Mouse (Mus musculus): ENCODE results near the gene Heatr5b. TPM values are rescaled to one million over a fixed set of nuclear protein-coding genes. Genes with fewer than 3 reads are reported as not detected.
A peak's percentile ranks its signal among the peaks of the same experiment; 100 is the strongest.

Heatr5b gene
- 11.5 and 12.4 TPM in 2 replicates for polyA plus RNA-seq (2014; fragmentation: Nextera tagmentation; extraction: Ambion mirVana)

DNA sequence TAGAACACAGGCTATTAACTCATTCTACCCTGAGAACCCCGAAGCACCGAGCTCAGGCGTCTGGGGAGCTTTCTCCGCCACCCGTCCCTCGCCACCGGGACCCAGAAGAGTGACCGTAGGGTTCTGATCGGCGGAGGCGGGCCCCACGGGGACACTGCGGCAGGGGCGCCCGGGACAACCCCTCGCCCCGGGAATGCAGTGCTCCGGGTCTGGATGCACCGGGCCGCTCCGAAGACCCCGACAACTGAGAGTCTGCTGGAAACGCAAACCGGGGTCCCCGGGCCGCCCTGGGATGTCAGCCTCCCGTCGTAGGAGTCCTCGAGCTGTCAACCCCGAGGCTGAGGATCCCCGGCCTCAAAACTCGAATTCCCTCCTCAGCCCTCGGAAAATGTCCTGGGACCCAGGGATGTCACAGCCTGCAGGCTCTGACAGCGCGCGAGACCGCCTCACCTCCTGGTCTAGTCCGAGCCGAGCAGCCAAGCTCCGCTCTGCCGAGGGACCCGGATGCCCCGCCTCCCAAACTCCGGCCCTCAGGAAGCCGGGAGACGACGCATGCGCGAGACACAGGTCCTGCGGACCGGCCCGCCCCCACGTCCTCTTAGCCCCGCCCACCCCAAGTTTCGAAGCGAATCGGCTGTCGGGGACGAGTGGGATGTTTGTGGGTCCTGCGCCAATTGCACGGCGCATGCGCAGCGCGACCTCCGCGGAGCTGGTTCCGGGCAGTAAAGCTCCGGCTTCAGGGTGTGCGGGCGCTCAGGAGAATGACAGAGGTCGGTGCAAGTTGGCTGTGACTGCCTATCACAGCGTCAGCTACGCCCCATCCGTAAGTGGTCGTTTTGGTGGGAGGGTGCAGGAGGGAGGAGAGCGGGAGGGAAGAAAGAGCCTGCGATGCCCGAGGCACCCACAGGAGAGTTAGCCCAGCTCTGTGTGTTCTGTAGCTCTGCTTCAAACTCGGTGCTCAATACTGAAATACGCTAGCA, at the start of gene Heatr5b, which contains the start of gene Gpatch11:
Gene Heatr5b, minus strand, starts transcription at position 509 of the 980 bp plus-strand sequence.
Gene Gpatch11, plus strand, starts transcription at position 712 of the 980 bp plus-strand sequence.
- Histone ChIP-seq H3K4me3 (ENCODE audit: low read depth, low read length) (peak within 1 kb of the TSS; percentile 73), H3K4me1 (replicated peaks; ENCODE audit: control insufficient read depth, insufficient read depth, low read length) (no peaks in the 10 kb centered on the region; the same call in 1 of the 2 replicates), H3K9me3 (ENCODE audit: control insufficient read depth, low read length) (no peaks in the 10 kb centered on the region), H3K27me3 (replicated peaks; ENCODE audit: control insufficient read depth, insufficient read depth, low read length) (no peaks in the 10 kb centered on the region), H3K4me2 (ENCODE audit: low read length) (peak within 1 kb of the TSS; percentile 97), H3K9ac (ENCODE audit: low read length) (peak within 1 kb of the TSS; percentile 75), H3K27ac (ENCODE audit: low read depth) (peak within 1 kb of the TSS; percentile 60; the same call in 1 of the 2 replicates), H3K36me3 (ENCODE audit: control insufficient read depth, insufficient read depth, low read length) (peaks cover 20% of the 10 kb centered on the region)
- peak; percentile 99 for ATAC-seq (replicated peaks; ENCODE audit: low FRiP score, low TSS enrichment, low read depth)
- under 1% methylated on average over 81 of the region's 81 CpGs for WGBS
- peak; percentile 98 for DNase-seq (ENCODE audit: low spot score)

DNA sequence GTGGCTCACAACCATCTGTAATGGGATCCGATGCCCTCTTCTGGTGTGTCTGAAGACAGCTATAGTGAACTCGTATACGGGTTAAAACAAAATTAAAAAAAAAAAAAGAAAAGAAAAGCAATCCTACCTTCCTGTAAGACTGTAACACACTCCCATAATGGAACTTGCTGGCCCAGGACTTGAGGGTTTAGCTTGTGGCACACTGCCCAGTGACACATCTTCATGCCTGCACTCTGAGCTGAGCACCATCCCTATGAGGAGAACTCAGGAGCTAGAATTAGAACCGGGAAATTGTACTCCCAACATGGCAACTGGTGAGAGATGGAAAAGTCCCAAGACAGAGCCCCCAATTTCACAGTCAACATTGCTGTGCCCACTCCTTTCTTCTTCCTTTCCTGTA, 48.1 kb upstream of the Heatr5b start:
- H3K9ac ChIP-seq (ENCODE audit: low read length) = no peak overlapping the region
- H3K27ac ChIP-seq (ENCODE audit: low read depth) = no peak overlapping the region
- DNase-seq (ENCODE audit: low spot score) (no peak), ATAC-seq (replicated peaks; ENCODE audit: low FRiP score, low TSS enrichment, low read depth) (no peak)
- no peak overlapping the region for H3K4me2 ChIP-seq (ENCODE audit: low read length)
- 84% methylated on average over 4 of the region's 4 CpGs for WGBS
- H3K9me3 ChIP-seq (ENCODE audit: control insufficient read depth, low read length) = no peaks in the 10 kb centered on the region
- no peaks in the 10 kb centered on the region for H3K27me3 ChIP-seq (replicated peaks; ENCODE audit: control insufficient read depth, insufficient read depth, low read length)
- H3K4me3 ChIP-seq (ENCODE audit: low read depth, low read length) = no peak overlapping the region
- H3K4me1 ChIP-seq (replicated peaks; ENCODE audit: control insufficient read depth, insufficient read depth, low read length) = peaks cover 10% of the 10 kb centered on the region; the same call in 1 of the 2 replicates
- H3K36me3 ChIP-seq (ENCODE audit: control insufficient read depth, insufficient read depth, low read length) = peaks cover 4% of the 10 kb centered on the region

DNA sequence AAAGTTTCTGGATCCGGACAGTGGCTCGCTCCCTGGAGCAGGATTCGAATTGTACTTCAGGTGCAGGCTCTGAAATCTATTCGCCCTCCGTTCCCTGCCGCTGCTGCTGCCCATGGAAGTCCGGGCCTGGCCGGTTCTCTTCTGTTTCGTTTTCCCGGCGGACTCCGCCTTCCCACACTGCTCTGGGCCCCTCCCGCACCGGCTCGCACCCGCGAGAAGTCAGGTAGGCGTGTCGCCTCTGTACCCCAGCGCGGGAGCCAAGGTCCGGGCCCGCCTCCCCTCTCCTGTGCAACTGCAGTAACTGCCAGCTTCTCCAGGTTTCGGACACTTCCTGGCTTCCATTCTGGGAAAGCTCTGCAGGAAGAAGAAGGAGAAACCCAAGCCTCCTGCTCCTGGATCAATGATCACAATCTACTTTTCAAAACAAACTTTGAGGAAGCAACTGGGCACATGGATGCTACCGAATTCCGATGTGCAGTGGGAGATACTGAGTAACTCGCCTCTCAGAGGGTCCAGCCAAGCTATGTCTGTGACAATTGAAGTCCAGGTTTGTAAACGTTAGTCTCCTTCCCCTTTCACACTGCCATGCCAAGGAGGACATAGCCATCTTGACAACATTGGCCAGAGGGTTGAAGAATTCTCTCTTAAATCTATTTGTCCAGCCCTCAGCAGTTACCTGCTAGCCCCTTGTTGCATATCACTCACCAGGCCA, 47.4 kb upstream of the Heatr5b start, which contains the start of gene Eif2ak2:
Gene Eif2ak2, minus strand, starts transcription at position 173 of the 712 bp plus-strand sequence.
- peak within 1 kb of the TSS; percentile 68 for H3K4me3 ChIP-seq (ENCODE audit: low read depth, low read length)
- peaks cover 10% of the 10 kb centered on the region; the same call in 1 of the 2 replicates for H3K4me1 ChIP-seq (replicated peaks; ENCODE audit: control insufficient read depth, insufficient read depth, low read length)
- H3K9me3 ChIP-seq (ENCODE audit: control insufficient read depth, low read length) = no peaks in the 10 kb centered on the region
- DNase-seq (ENCODE audit: low spot score) (peak; percentile 89), ATAC-seq (replicated peaks; ENCODE audit: low FRiP score, low TSS enrichment, low read depth) (peak; percentile 98)
- peaks cover 11% of the 10 kb centered on the region for H3K36me3 ChIP-seq (ENCODE audit: control insufficient read depth, insufficient read depth, low read length)
- under 1% methylated on average over 28 of the region's 28 CpGs for WGBS
- H3K27me3 ChIP-seq (replicated peaks; ENCODE audit: control insufficient read depth, insufficient read depth, low read length) = no peaks in the 10 kb centered on the region
- H3K27ac ChIP-seq (ENCODE audit: low read depth) = peak within 1 kb of the TSS; percentile 70
- peak within 1 kb of the TSS; percentile 81 for H3K9ac ChIP-seq (ENCODE audit: low read length)
- H3K4me2 ChIP-seq (ENCODE audit: low read length) = peak within 1 kb of the TSS; percentile 63

GRCm38 (mm10) chr17:78881878-78882304, 46.7 kb upstream of the Heatr5b start:
- H3K27ac ChIP-seq (ENCODE audit: low read depth) = peak overlapping the region; percentile 70
- peak; percentile 59 for DNase-seq (ENCODE audit: low spot score)
- 10% methylated on average over 6 of the region's 7 CpGs for WGBS
- peak overlapping the region; percentile 63 for H3K4me2 ChIP-seq (ENCODE audit: low read length)
- no peaks in the 10 kb centered on the region for H3K27me3 ChIP-seq (replicated peaks; ENCODE audit: control insufficient read depth, insufficient read depth, low read length)
- no peaks in the 10 kb centered on the region for H3K9me3 ChIP-seq (ENCODE audit: control insufficient read depth, low read length)
- H3K4me1 ChIP-seq (replicated peaks; ENCODE audit: control insufficient read depth, insufficient read depth, low read length) = peaks cover 10% of the 10 kb centered on the region; the same call in 1 of the 2 replicates
- peak; percentile 42; the same call in 1 of the 2 replicates for ATAC-seq (replicated peaks; ENCODE audit: low FRiP score, low TSS enrichment, low read depth)
- H3K4me3 ChIP-seq (ENCODE audit: low read depth, low read length) = peak overlapping the region; percentile 68
- H3K36me3 ChIP-seq (ENCODE audit: control insufficient read depth, insufficient read depth, low read length) = peaks cover 18% of the 10 kb centered on the region
- H3K9ac ChIP-seq (ENCODE audit: low read length) = peak overlapping the region; percentile 81

GRCm38 (mm10) chr17:78873886-78874285, 38.7 kb upstream of the Heatr5b start:
- no peak overlapping the region for H3K4me3 ChIP-seq (ENCODE audit: low read depth, low read length)
- DNase-seq (ENCODE audit: low spot score) (no peak), ATAC-seq (replicated peaks; ENCODE audit: low FRiP score, low TSS enrichment, low read depth) (no peak)
- no peaks in the 10 kb centered on the region for H3K9me3 ChIP-seq (ENCODE audit: control insufficient read depth, low read length)
- 92% methylated on average over 6 of the region's 6 CpGs for WGBS
- no peak overlapping the region for H3K9ac ChIP-seq (ENCODE audit: low read length)
- H3K36me3 ChIP-seq (ENCODE audit: control insufficient read depth, insufficient read depth, low read length) = peaks cover 30% of the 10 kb centered on the region
- H3K27ac ChIP-seq (ENCODE audit: low read depth) = no peak overlapping the region
- no peaks in the 10 kb centered on the region for H3K4me1 ChIP-seq (replicated peaks; ENCODE audit: control insufficient read depth, insufficient read depth, low read length)
- H3K27me3 ChIP-seq (replicated peaks; ENCODE audit: control insufficient read depth, insufficient read depth, low read length) = no peaks in the 10 kb centered on the region
- no peak overlapping the region for H3K4me2 ChIP-seq (ENCODE audit: low read length)

- no peaks in the 10 kb centered on the region for H3K9me3 ChIP-seq (ENCODE audit: control insufficient read depth, low read length)
- DNase-seq (ENCODE audit: low spot score) = no peak
- peaks cover 26% of the 10 kb centered on the region for H3K36me3 ChIP-seq (ENCODE audit: control insufficient read depth, insufficient read depth, low read length)
- no peak overlapping the region for H3K4me2 ChIP-seq (ENCODE audit: low read length)
- no peak overlapping the region for H3K27ac ChIP-seq (ENCODE audit: low read depth)
- 86% methylated on average over 10 of the region's 10 CpGs for WGBS
- H3K27me3 ChIP-seq (replicated peaks; ENCODE audit: control insufficient read depth, insufficient read depth, low read length) = no peaks in the 10 kb centered on the region
- no peak overlapping the region for H3K9ac ChIP-seq (ENCODE audit: low read length)
- no peaks in the 10 kb centered on the region for H3K4me1 ChIP-seq (replicated peaks; ENCODE audit: control insufficient read depth, insufficient read depth, low read length)
- no peak for ATAC-seq (replicated peaks; ENCODE audit: low FRiP score, low TSS enrichment, low read depth)
- no peak overlapping the region for H3K4me3 ChIP-seq (ENCODE audit: low read depth, low read length)
Observed at GRCm38 (mm10) chr17:78856243-78856642, 21.1 kb upstream of the Heatr5b start.

DNA sequence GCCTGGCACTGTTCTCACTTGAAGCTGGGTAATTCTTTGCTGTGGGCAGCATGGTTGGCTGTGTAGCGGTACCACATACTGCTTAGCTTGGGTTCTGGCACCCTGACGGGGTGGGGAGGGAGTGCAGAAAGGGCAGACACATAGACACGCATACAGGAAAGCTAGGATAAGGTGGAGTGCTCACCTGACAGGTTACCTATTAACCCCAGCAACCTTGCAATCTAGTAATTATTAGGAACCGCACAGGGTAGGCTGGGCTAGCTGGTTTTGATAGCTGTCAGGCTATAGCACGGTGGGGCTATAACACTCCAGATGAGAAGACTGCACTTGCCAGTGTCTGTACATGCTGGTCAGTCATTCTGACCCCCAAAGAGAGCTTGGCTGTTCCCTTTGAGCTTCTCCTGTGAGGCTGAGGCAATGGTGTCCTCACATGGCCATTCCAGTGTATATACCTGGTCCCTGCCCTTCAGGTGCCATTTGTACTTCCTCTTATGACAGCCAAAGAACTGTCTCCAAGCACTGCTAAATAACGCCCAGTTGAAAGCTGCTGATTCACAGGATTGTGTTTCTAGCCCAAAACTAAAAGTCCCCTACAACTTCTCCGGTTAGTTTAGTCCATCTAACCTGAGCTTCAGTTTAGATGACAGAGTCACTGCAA, 7.2 kb upstream of the Heatr5b start:
- DNase-seq (ENCODE audit: low spot score) (no peak), ATAC-seq (replicated peaks; ENCODE audit: low FRiP score, low TSS enrichment, low read depth) (no peak)
- no peak overlapping the region for H3K9ac ChIP-seq (ENCODE audit: low read length)
- no peaks in the 10 kb centered on the region for H3K4me1 ChIP-seq (replicated peaks; ENCODE audit: control insufficient read depth, insufficient read depth, low read length)
- H3K9me3 ChIP-seq (ENCODE audit: control insufficient read depth, low read length) = no peaks in the 10 kb centered on the region
- no peaks in the 10 kb centered on the region for H3K27me3 ChIP-seq (replicated peaks; ENCODE audit: control insufficient read depth, insufficient read depth, low read length)
- H3K4me2 ChIP-seq (ENCODE audit: low read length) = no peak overlapping the region
- peaks cover 84% of the 10 kb centered on the region for H3K36me3 ChIP-seq (ENCODE audit: control insufficient read depth, insufficient read depth, low read length)
- WGBS = 86% methylated on average over 7 of the region's 7 CpGs
- no peak overlapping the region for H3K27ac ChIP-seq (ENCODE audit: low read depth)
- no peak overlapping the region for H3K4me3 ChIP-seq (ENCODE audit: low read depth, low read length)

DNA sequence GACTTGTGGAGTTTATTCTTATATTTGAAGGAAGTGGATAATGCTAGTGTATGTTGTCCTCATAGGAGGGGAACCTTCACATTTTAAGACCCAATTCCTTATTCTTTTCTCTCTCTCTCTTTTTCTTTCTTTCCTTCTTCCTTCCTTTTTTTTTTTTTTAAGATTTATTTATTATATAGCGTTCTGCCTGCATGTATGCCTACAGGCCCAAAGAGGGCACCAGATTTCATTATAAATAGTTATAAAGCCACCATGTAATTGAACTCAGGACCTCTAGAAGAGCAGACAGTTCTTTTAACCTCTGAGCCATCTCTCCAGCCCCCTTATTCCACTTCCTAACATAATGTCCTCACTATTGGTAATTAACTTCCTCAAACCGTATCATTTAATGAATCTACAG, 892 bp upstream of the Heatr5b start:
- H3K4me1 ChIP-seq (replicated peaks; ENCODE audit: control insufficient read depth, insufficient read depth, low read length) = no peaks in the 10 kb centered on the region; the same call in 1 of the 2 replicates
- 34% methylated on average over 2 of the region's 2 CpGs for WGBS
- no peak for DNase-seq (ENCODE audit: low spot score)

More for the DNA sequence above, 892 bp upstream of the Heatr5b start:
- Histone ChIP-seq H3K9ac (ENCODE audit: low read length) (peak overlapping the region; percentile 59), H3K36me3 (ENCODE audit: control insufficient read depth, insufficient read depth, low read length) (peaks cover 26% of the 10 kb centered on the region), H3K4me3 (ENCODE audit: low read depth, low read length) (peak overlapping the region; percentile 73), H3K4me2 (ENCODE audit: low read length) (peak overlapping the region; percentile 97), H3K27me3 (replicated peaks; ENCODE audit: control insufficient read depth, insufficient read depth, low read length) (no peaks in the 10 kb centered on the region), H3K9me3 (ENCODE audit: control insufficient read depth, low read length) (no peaks in the 10 kb centered on the region), H3K27ac (ENCODE audit: low read depth) (peak overlapping the region; percentile 60; the same call in 1 of the 2 replicates)
- no peak for ATAC-seq (replicated peaks; ENCODE audit: low FRiP score, low TSS enrichment, low read depth)
